Mouse (Mus musculus) MEL (cell line): ENCODE measurements around the gene Fbf1. TPM values are rescaled to one million over a fixed set of nuclear protein-coding genes. Genes with fewer than 3 reads are reported as not detected.

ENCODE experiments used
- DNase-seq: peaks from one replicate; pipeline ENCODE4 v3.0.0; 2011; ENCODE audit warnings: low read depth, low spot score
- H3K27ac ChIP-seq: 2 replicates; pipeline ENCODE4 v1.5.1; 2012; ENCODE audit warnings: low read depth, mild to moderate bottlenecking, control low read depth, low read length, moderate library complexity; ENCODE audit not compliant: control insufficient read depth
- H3K27me3 ChIP-seq, 2 experiments: fragments of 150-350 bp in 1 of 2; sonication (generic) in 1 of 2; 2 replicates each; pipeline ENCODE4 v1.6.1; 2012; ENCODE audit warnings: low read length in 2 of 2, mild to moderate bottlenecking in 2 of 2, improper control_type of control experiment in 1 of 2, moderate library complexity in 1 of 2; ENCODE audit not compliant: insufficient read depth in 2 of 2, control insufficient read depth in 1 of 2
- H3K36me3 ChIP-seq, 2 experiments: 2 replicates each; pipeline ENCODE4 v1.6.1; 2012 to 2014; ENCODE audit warnings: low read length in 2 of 2, improper control_type of control experiment in 1 of 2, inconsistent platforms in 1 of 2, mild to moderate bottlenecking in 1 of 2; ENCODE audit not compliant: insufficient read depth in 2 of 2, control insufficient read depth in 1 of 2
- H3K4me1 ChIP-seq, 2 experiments: fragments of 150-350 bp in 1 of 2; sonication (generic) in 1 of 2; 2 replicates each; pipeline ENCODE4 v1.6.1; 2012; ENCODE audit warnings: low read length in 2 of 2, improper control_type of control experiment in 1 of 2, mild to moderate bottlenecking in 1 of 2; ENCODE audit not compliant: insufficient read depth in 2 of 2, control insufficient read depth in 1 of 2
- H3K4me3 ChIP-seq, 2 experiments: fragments of 150-350 bp in 1 of 2; sonication (generic) in 1 of 2; 2 replicates each; pipeline ENCODE4 v1.5.1; 2012; ENCODE audit warnings: low read depth in 2 of 2, low read length in 2 of 2, mild to moderate bottlenecking in 2 of 2, moderate library complexity in 2 of 2, control low read depth in 1 of 2, improper control_type of control experiment in 1 of 2; ENCODE audit not compliant: control insufficient read depth in 1 of 2, insufficient read depth in 1 of 2
- H3K79me2 ChIP-seq: 2 replicates; pipeline ENCODE4 v1.6.1; 2012; ENCODE audit warnings: mild to moderate bottlenecking, low read length, moderate library complexity; ENCODE audit not compliant: control insufficient read depth, poor library complexity, insufficient read depth
- H3K9ac ChIP-seq: 2 replicates; pipeline ENCODE4 v1.6.1; 2012; ENCODE audit warnings: low read depth, mild to moderate bottlenecking, control low read depth, low read length, moderate library complexity; ENCODE audit not compliant: control insufficient read depth, poor library complexity, severe bottlenecking
- H3K9me3 ChIP-seq: fragments of 150-350 bp; sonication (generic); replicated peaks from 2 replicates; pipeline ENCODE4 v1.6.1; 2012; ENCODE audit warnings: mild to moderate bottlenecking, low read length, improper control_type of control experiment, moderate library complexity; ENCODE audit not compliant: insufficient read depth
- BHLHE40 ChIP-seq: IDR thresholded peaks from 2 replicates; pipeline ENCODE4 v1.6.1; 2012; ENCODE audit warnings: low read depth, mild to moderate bottlenecking, inconsistent platforms, low read length, improper control_type of control experiment, borderline replicate concordance
- CHD1 ChIP-seq: IDR thresholded peaks from 2 replicates; pipeline ENCODE4 v1.6.1; 2012; ENCODE audit warnings: low read depth, mild to moderate bottlenecking, inconsistent platforms, low read length, improper control_type of control experiment
- CHD2 ChIP-seq: IDR thresholded peaks from 2 replicates; pipeline ENCODE4 v1.6.1; 2011; ENCODE audit warnings: low read length, improper control_type of control experiment
- CTCF ChIP-seq, 3 experiments: IDR thresholded peaks in 2 of 3; conservative IDR thresholded peaks in 1 of 3; 2 replicates each; pipeline ENCODE4 v1.5.1; 2011 to 2012; ENCODE audit warnings: low read length in 3 of 3, low read depth in 2 of 3, mild to moderate bottlenecking in 2 of 3, improper control_type of control experiment in 1 of 3, inconsistent platforms in 1 of 3, mixed read lengths in 1 of 3, moderate library complexity in 1 of 3; ENCODE audit not compliant: control insufficient read depth in 1 of 3, insufficient read depth in 1 of 3, poor library complexity in 1 of 3, severe bottlenecking in 1 of 3
- E2F4 ChIP-seq: IDR thresholded peaks from 2 replicates; pipeline ENCODE4 v1.6.1; 2011; ENCODE audit warnings: low read depth, low read length, improper control_type of control experiment, borderline replicate concordance
- ELF1 ChIP-seq: IDR thresholded peaks from 2 replicates; pipeline ENCODE4 v1.6.1; 2014; ENCODE audit warnings: low read depth, mild to moderate bottlenecking, inconsistent platforms, low read length, improper control_type of control experiment, moderate library complexity
- EP300 ChIP-seq, 2 experiments: IDR thresholded peaks; 2 replicates each; pipeline ENCODE4 v1.6.1; 2011; ENCODE audit warnings: improper control_type of control experiment in 2 of 2, low read length in 2 of 2, low read depth in 1 of 2, mild to moderate bottlenecking in 1 of 2
- ETS1 ChIP-seq: IDR thresholded peaks from 2 replicates; pipeline ENCODE4 v1.6.1; 2012; ENCODE audit warnings: low read depth, mild to moderate bottlenecking, inconsistent platforms, low read length, improper control_type of control experiment, moderate library complexity
- GABPA ChIP-seq: IDR thresholded peaks from 2 replicates; pipeline ENCODE4 v1.6.1; 2012; ENCODE audit warnings: low read depth, mild to moderate bottlenecking, inconsistent platforms, low read length, improper control_type of control experiment, moderate library complexity
- GATA1 ChIP-seq: IDR thresholded peaks from 2 replicates; pipeline ENCODE4 v1.6.1; 2011; ENCODE audit warnings: low read depth, low read length, improper control_type of control experiment
- HCFC1 ChIP-seq: IDR thresholded peaks from 2 replicates; pipeline ENCODE4 v1.6.1; 2012; ENCODE audit warnings: low read depth, mild to moderate bottlenecking, inconsistent platforms, low read length, improper control_type of control experiment, moderate library complexity
- MAFK ChIP-seq: IDR thresholded peaks from 2 replicates; pipeline ENCODE4 v1.6.1; 2011; ENCODE audit warnings: low read depth, mild to moderate bottlenecking, low read length, improper control_type of control experiment, borderline replicate concordance
- MAX ChIP-seq: IDR thresholded peaks from 2 replicates; pipeline ENCODE4 v1.6.1; 2011; ENCODE audit warnings: low read length, improper control_type of control experiment
- MAZ ChIP-seq: IDR thresholded peaks from 2 replicates; pipeline ENCODE4 v1.6.1; 2012; ENCODE audit warnings: low read depth, mild to moderate bottlenecking, inconsistent platforms, low read length, improper control_type of control experiment
- MYC ChIP-seq: IDR thresholded peaks from 2 replicates; pipeline ENCODE4 v1.6.1; 2011; ENCODE audit warnings: low read depth, mild to moderate bottlenecking, low read length, improper control_type of control experiment, moderate library complexity
- POLR2A ChIP-seq, 2 experiments: IDR thresholded peaks; 2 replicates each; pipeline ENCODE4 v1.6.1; 2011 to 2012; ENCODE audit warnings: low read length in 2 of 2, mild to moderate bottlenecking in 2 of 2, control low read depth in 1 of 2, improper control_type of control experiment in 1 of 2, low read depth in 1 of 2, moderate library complexity in 1 of 2; ENCODE audit not compliant: control insufficient read depth in 1 of 2, insufficient read depth in 1 of 2, poor library complexity in 1 of 2
- POLR2AphosphoS2 ChIP-seq: IDR thresholded peaks from 2 replicates; pipeline ENCODE4 v1.6.1; 2011; ENCODE audit warnings: low read length, improper control_type of control experiment
- POLR2AphosphoS5 ChIP-seq: IDR thresholded peaks from 2 replicates; pipeline ENCODE4 v1.6.1; 2012; ENCODE audit warnings: low read depth, borderline replicate concordance, mild to moderate bottlenecking, inconsistent platforms, low read length, moderate library complexity, mixed read lengths
- RAD21 ChIP-seq: IDR thresholded peaks from 2 replicates; pipeline ENCODE4 v1.6.1; 2011; ENCODE audit warnings: mild to moderate bottlenecking, low read depth, low read length, improper control_type of control experiment
- RCOR1 ChIP-seq: IDR thresholded peaks from 2 replicates; pipeline ENCODE4 v1.6.1; 2012; ENCODE audit warnings: low read depth, mild to moderate bottlenecking, inconsistent platforms, low read length, improper control_type of control experiment
- SIN3A ChIP-seq: IDR thresholded peaks from 2 replicates; pipeline ENCODE4 v1.6.1; 2012; ENCODE audit warnings: low read length, improper control_type of control experiment, inconsistent platforms
- TAL1 ChIP-seq: IDR thresholded peaks from 2 replicates; pipeline ENCODE4 v1.6.1; 2012; ENCODE audit warnings: mild to moderate bottlenecking, inconsistent platforms, low read length, moderate library complexity, mixed read lengths
- TBP ChIP-seq: IDR thresholded peaks from 2 replicates; pipeline ENCODE4 v1.8.0; 2011; ENCODE audit warnings: low read depth, low read length, improper control_type of control experiment
- TCF12 ChIP-seq: IDR thresholded peaks from 2 replicates; pipeline ENCODE4 v1.6.1; 2014; ENCODE audit warnings: low read depth, mild to moderate bottlenecking, inconsistent platforms, low read length, improper control_type of control experiment, moderate library complexity
- USF2 ChIP-seq, 2 experiments: IDR thresholded peaks; 2 replicates each; pipeline ENCODE4 v1.6.1; 2011 to 2012; ENCODE audit warnings: improper control_type of control experiment in 2 of 2, low read length in 2 of 2, borderline replicate concordance in 1 of 2, inconsistent platforms in 1 of 2, low read depth in 1 of 2, mild to moderate bottlenecking in 1 of 2; ENCODE audit not compliant: insufficient read depth in 1 of 2
- ZC3H11A ChIP-seq: IDR thresholded peaks from 2 replicates; pipeline ENCODE4 v1.6.1; 2012; ENCODE audit warnings: low read depth, mild to moderate bottlenecking, inconsistent platforms, low read length, improper control_type of control experiment
- ZNF384 ChIP-seq: IDR thresholded peaks from 2 replicates; pipeline ENCODE4 v1.6.1; 2012; ENCODE audit warnings: low read depth, mild to moderate bottlenecking, inconsistent platforms, low read length, improper control_type of control experiment
- polyA plus RNA-seq, 2 experiments: library from polyadenylated mRNA; stranded (reverse) in 1 of 2; unstranded in 1 of 2; fragments of >175 nt in 1 of 2; fragments of >200 nt in 1 of 2; gene quantifications; 2 replicates each; pipeline versions ENCODE4 v1.2.1 to v1.2.4; 2012; ENCODE audit warnings: low replicate concordance in 2 of 2, low read depth in 1 of 2; ENCODE audit not compliant: insufficient read length in 2 of 2, insufficient read depth in 1 of 2, missing spikeins in 1 of 2
- total RNA-seq: library from RNA; depleted of rRNA; stranded (reverse); fragments of 300-350 nt; gene quantifications from 2 replicates; pipeline ENCODE4 v1.2.3, GENCODE M21; 2012

The Fbf1 gene
- total and polyA plus RNA-seq, 3 experiments: 29.2 to 32.5 TPM; not detected in 1

- no peak overlapping the region for H3K27ac ChIP-seq
- no peak overlapping the region for H3K4me3 ChIP-seq
- no peak for DNase-seq
- H3K79me2 ChIP-seq: no peaks in the 10 kb centered on the region
- H3K9ac ChIP-seq: no peak overlapping the region
- no peaks in the 10 kb centered on the region for H3K36me3 ChIP-seq
- H3K4me1 ChIP-seq: no peaks in the 10 kb centered on the region
- no peaks in the 10 kb centered on the region for H3K27me3 ChIP-seq
- TF ChIP-seq CTCF (IDR thresholded peaks at IDR 0.05 in 2 of 3, conservative IDR thresholded peaks at IDR 0.05 in 1 of 3; ENCODE audit: control insufficient read depth in 1 of 3, insufficient read depth in 1 of 3, low read depth in 2 of 3, low read length in 3 of 3, poor library complexity in 1 of 3, severe bottlenecking in 1 of 3) (peak; percentile 3 to 37 (median 30); a peak in 2 of 6 replicates), MAFK (no peak)
- no peaks in the 10 kb centered on the region for H3K9me3 ChIP-seq
Measured at GRCm38 (mm10) chr11:116111067-116111466, 56.9 kb downstream of the Fbf1 start.

DNA sequence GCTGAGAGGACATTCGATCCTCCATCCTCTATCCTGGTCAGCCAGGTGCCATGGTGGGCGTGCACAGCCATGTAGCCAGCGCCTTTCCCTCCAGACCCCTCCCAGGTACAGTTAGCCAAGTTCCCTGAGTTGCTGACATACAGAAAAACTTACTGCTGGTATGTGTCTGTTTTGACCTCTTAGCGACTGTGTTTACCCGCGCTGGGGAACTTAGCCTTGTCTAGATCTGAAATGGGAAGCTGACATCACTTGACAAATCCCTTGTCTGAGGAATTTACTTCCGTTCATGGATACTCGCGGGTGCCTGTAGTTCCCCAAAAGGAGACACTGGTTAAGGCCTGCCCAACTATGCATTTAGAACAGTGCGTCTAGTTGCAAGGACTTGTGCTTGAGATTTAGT, 57.4 kb downstream of the Fbf1 start:
- no peaks in the 10 kb centered on the region for H3K27me3 ChIP-seq
- H3K4me1 ChIP-seq: no peaks in the 10 kb centered on the region
- H3K9ac ChIP-seq: no peak overlapping the region

DNA sequence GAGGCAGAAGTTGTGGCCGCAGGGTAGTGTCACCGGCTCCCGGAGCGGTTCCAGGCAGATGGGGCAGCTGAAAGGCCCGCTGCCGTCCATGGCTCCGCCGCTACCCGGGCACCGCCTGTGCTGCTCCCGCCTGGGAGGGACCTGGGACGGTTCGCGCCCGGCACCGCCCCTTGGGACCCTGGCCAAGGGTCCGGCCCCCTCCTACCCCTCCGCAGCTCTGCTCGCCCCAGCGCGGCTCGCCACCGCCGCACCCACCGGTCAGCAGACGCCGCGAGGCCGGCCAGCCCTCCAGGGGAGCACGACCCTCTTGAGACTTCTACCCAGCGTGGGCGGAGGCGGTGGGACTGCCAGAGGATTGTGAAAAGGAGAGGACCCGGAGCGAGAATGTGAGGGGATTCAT, 57.8 kb downstream of the Fbf1 start:
- Histone ChIP-seq H3K9ac (no peak overlapping the region), H3K79me2 (no peaks in the 10 kb centered on the region), H3K36me3 (no peaks in the 10 kb centered on the region), H3K27me3 (no peaks in the 10 kb centered on the region), H3K4me1 (no peaks in the 10 kb centered on the region), H3K4me3 (no peak overlapping the region), H3K9me3 (no peaks in the 10 kb centered on the region), H3K27ac (no peak overlapping the region)
- DNase-seq: no peak
- TF ChIP-seq E2F4 (no peak), TBP (no peak), USF2 (IDR thresholded peaks at IDR 0.05; ENCODE audit: borderline replicate concordance in 1 of 2, insufficient read depth in 1 of 2, low read depth in 1 of 2, low read length in 2 of 2) (no peak), BHLHE40 (no peak), HCFC1 (no peak), MAX (no peak), TAL1 (no peak), ELF1 (no peak), CHD2 (no peak), MYC (no peak), GATA1 (no peak), ZC3H11A (no peak), SIN3A (no peak), TCF12 (no peak), POLR2A (IDR thresholded peaks at IDR 0.05; ENCODE audit: control insufficient read depth in 1 of 2, insufficient read depth in 1 of 2, low read depth in 1 of 2, low read length in 2 of 2, poor library complexity in 1 of 2) (no peak), EP300 (IDR thresholded peaks at IDR 0.05; ENCODE audit: low read depth in 1 of 2, low read length in 2 of 2) (no peak)

More for the DNA sequence above, 57.4 kb downstream of the Fbf1 start:
- no peak for TF ChIP-seq GABPA
- no peak for TF ChIP-seq GATA1
- no peak for TF ChIP-seq SIN3A
- no peak for TF ChIP-seq MYC
- no peak for TF ChIP-seq TBP
- TF ChIP-seq CHD1: no peak
- TF ChIP-seq POLR2AphosphoS2: no peak
- no peak for TF ChIP-seq POLR2AphosphoS5
- TF ChIP-seq MAZ: no peak
- TF ChIP-seq E2F4: no peak
- TF ChIP-seq EP300 (IDR thresholded peaks at IDR 0.05; ENCODE audit: low read depth in 1 of 2, low read length in 2 of 2): no peak
- no peak for TF ChIP-seq RAD21
- TF ChIP-seq RCOR1: no peak
- TF ChIP-seq ZNF384: no peak
- no peak for TF ChIP-seq CTCF (IDR thresholded peaks at IDR 0.05 in 2 of 3, conservative IDR thresholded peaks at IDR 0.05 in 1 of 3; ENCODE audit: control insufficient read depth in 1 of 3, insufficient read depth in 1 of 3, low read depth in 2 of 3, low read length in 3 of 3, poor library complexity in 1 of 3, severe bottlenecking in 1 of 3)
- TF ChIP-seq MAFK: no peak
- TF ChIP-seq TCF12: no peak
- TF ChIP-seq ETS1: no peak
- TF ChIP-seq TAL1: no peak
- TF ChIP-seq USF2 (IDR thresholded peaks at IDR 0.05; ENCODE audit: borderline replicate concordance in 1 of 2, insufficient read depth in 1 of 2, low read depth in 1 of 2, low read length in 2 of 2): no peak
- TF ChIP-seq, all 39 proteins: peak for 0
- Histone ChIP-seq H3K4me3 (no peak overlapping the region), H3K36me3 (no peaks in the 10 kb centered on the region), H3K9me3 (no peaks in the 10 kb centered on the region), H3K27ac (no peak overlapping the region), H3K79me2 (no peaks in the 10 kb centered on the region)
- DNase-seq: no peak
